Mouse (Mus musculus) olfactory bulb, adult 2 months (tissue): ENCODE data around the gene Cdk18.

Experiments
- CTCF ChIP-seq: fragments of 200-500 bp; IDR thresholded peaks from 2 replicates; pipeline ENCODE4 v1.5.1; 2012; ENCODE audit warnings: low read depth, mild to moderate bottlenecking, low read length, moderate library complexity; ENCODE audit not compliant: insufficient read depth
- POLR2A ChIP-seq: fragments of 200-500 bp; IDR thresholded peaks from 2 replicates; pipeline ENCODE4 v1.6.1; 2012; ENCODE audit warnings: mild to moderate bottlenecking, low read depth, low read length, moderate library complexity; ENCODE audit not compliant: insufficient read depth

GRCm38 (mm10) chr1:132141166-132141565 is 1.7 kb upstream of the Cdk18 start:
- TF ChIP-seq POLR2A (no peak), CTCF (no peak)
